Mouse (Mus musculus): ENCODE results near the gene Usf1. TPM values are rescaled to one million over a fixed set of nuclear protein-coding genes. Genes with fewer than 3 reads are reported as not detected.

Usf1 gene
- polyA plus RNA-seq, 1 experiment from 2014 or later = 101 TPM

DNA sequence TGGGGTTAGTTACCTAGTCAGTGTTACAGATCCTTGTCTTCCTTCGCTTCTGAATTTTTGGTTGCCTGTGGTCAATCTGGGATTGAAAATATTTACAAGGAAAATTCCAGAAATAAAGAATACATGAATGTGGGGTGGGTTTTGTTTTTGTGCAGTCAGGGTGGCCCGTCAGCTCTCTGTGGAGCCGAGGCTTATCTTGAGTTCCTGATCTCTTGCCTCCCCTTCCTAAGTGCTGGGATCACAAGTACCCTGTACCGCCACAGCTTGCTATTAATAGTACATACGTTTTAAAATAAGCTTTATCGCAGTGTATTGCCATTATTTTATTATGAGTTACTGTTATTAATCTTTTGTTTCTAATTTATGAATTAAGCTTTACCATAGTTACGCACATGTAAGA is 35.7 kb downstream of the Usf1 start:
- Histone ChIP-seq H3K4me2 (ENCODE audit: low read depth, low read length) (no peak overlapping the region), H3K27me3 (ENCODE audit: control insufficient read depth, insufficient read depth, low read length) (no peaks in the 10 kb centered on the region), H3K9me3 (replicated peaks; ENCODE audit: control insufficient read depth, low read length) (no peaks in the 10 kb centered on the region), H3K9ac (replicated peaks; ENCODE audit: low read length) (no peak overlapping the region), H3K4me3 (ENCODE audit: low read depth, low read length) (no peak overlapping the region), H3K4me1 (ENCODE audit: control insufficient read depth, insufficient read depth, low read length) (no peaks in the 10 kb centered on the region), H3K27ac (replicated peaks; ENCODE audit: low read depth, low read length) (no peak overlapping the region), H3K36me3 (replicated peaks; ENCODE audit: control insufficient read depth, insufficient read depth, low read depth, low read length) (no peaks in the 10 kb centered on the region)
- DNase-seq (ENCODE audit: low spot score) (no peak), ATAC-seq (replicated peaks; ENCODE audit: insufficient number of reproducible peaks, low FRiP score, low TSS enrichment, low read depth) (no peak)
- 71% methylated on average over 7 of the region's 7 CpGs for WGBS

DNA sequence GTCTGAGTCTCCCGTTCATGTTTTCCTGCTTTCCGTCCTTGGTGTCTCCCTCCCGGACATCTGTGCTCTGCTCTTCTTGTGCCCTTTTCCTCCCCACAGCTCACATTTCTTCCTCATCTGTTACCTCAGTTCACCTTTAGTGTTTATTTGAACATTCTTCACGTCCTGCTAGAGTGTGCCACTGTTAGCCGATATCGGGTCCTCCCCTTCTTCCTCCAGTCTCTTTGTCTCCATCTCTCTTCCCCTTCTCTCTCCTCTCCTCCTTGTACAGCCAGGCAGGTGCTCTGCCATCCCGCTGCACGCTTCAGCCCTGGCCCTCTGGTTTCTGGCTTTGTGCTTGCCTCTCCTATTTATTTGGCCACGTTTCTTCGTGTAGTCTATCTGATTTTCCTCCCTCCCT is 36.6 kb downstream of the Usf1 start:
- Histone ChIP-seq H3K36me3 (replicated peaks; ENCODE audit: control insufficient read depth, insufficient read depth, low read depth, low read length) (no peaks in the 10 kb centered on the region), H3K27me3 (ENCODE audit: control insufficient read depth, insufficient read depth, low read length) (no peaks in the 10 kb centered on the region), H3K9ac (replicated peaks; ENCODE audit: low read length) (no peak overlapping the region), H3K27ac (replicated peaks; ENCODE audit: low read depth, low read length) (no peak overlapping the region), H3K4me1 (ENCODE audit: control insufficient read depth, insufficient read depth, low read length) (no peaks in the 10 kb centered on the region), H3K4me2 (ENCODE audit: low read depth, low read length) (no peak overlapping the region), H3K4me3 (ENCODE audit: low read depth, low read length) (no peak overlapping the region), H3K9me3 (replicated peaks; ENCODE audit: control insufficient read depth, low read length) (no peaks in the 10 kb centered on the region)
- no peak for ATAC-seq (replicated peaks; ENCODE audit: insufficient number of reproducible peaks, low FRiP score, low TSS enrichment, low read depth)
- DNase-seq (ENCODE audit: low spot score) = no peak
- WGBS = 60% methylated on average over 10 of the region's 10 CpGs

DNA sequence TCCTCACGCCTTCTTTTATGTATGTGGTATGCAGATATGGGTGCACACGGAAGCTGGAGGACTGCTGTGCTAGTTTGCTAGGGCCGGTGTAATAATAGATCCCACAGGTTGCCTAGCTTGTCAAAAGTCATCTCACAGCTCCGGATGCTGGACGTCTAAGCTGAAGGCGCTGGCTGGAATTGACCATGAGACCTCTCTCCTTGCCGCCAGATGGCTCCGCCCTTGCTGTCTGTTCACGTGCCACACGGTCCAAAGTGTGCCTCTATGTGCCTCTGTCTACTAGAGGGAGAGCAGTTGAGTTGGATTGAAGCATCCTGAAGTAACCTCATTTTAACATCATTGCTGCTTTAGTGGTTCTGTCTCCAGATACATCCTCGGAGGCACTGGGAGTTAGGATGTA is 38.9 kb downstream of the Usf1 start:
- 87% methylated on average over 11 of the region's 11 CpGs for WGBS
- ATAC-seq (replicated peaks; ENCODE audit: insufficient number of reproducible peaks, low FRiP score, low TSS enrichment, low read depth) = no peak
- Histone ChIP-seq H3K36me3 (replicated peaks; ENCODE audit: control insufficient read depth, insufficient read depth, low read depth, low read length) (no peaks in the 10 kb centered on the region), H3K4me1 (ENCODE audit: control insufficient read depth, insufficient read depth, low read length) (no peaks in the 10 kb centered on the region), H3K27ac (replicated peaks; ENCODE audit: low read depth, low read length) (no peak overlapping the region), H3K9ac (replicated peaks; ENCODE audit: low read length) (no peak overlapping the region), H3K9me3 (replicated peaks; ENCODE audit: control insufficient read depth, low read length) (no peaks in the 10 kb centered on the region), H3K4me2 (ENCODE audit: low read depth, low read length) (no peak overlapping the region), H3K4me3 (ENCODE audit: low read depth, low read length) (no peak overlapping the region), H3K27me3 (ENCODE audit: control insufficient read depth, insufficient read depth, low read length) (no peaks in the 10 kb centered on the region)
- no peak for DNase-seq (ENCODE audit: low spot score)

DNA sequence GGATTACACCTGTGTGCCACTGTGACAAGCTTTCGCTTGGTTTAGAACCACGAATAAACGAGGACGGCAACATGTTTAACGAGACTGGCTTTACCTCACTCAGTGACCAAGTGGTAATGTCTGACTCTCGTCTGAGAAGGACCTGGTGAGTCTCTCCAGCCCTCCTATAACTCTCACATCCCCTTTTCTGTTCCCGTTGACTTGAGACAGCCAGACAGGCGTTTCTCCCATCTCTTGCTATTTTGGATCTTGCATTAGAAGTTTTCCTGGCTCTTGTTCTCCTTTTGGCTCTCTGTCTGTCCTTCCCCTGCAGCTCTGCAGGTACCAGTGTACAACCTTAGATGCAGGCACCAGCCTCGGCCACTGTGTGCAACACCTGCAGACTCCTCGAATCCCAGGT is 39.9 kb downstream of the Usf1 start:
- DNase-seq (ENCODE audit: low spot score) (no peak), ATAC-seq (replicated peaks; ENCODE audit: insufficient number of reproducible peaks, low FRiP score, low TSS enrichment, low read depth) (no peak)
- no peaks in the 10 kb centered on the region for H3K9me3 ChIP-seq (replicated peaks; ENCODE audit: control insufficient read depth, low read length)
- no peak overlapping the region for H3K27ac ChIP-seq (replicated peaks; ENCODE audit: low read depth, low read length)
- H3K4me3 ChIP-seq (ENCODE audit: low read depth, low read length) = no peak overlapping the region
- H3K9ac ChIP-seq (replicated peaks; ENCODE audit: low read length) = no peak overlapping the region
- 85% methylated on average over 10 of the region's 10 CpGs for WGBS
- H3K4me1 ChIP-seq (ENCODE audit: control insufficient read depth, insufficient read depth, low read length) = no peaks in the 10 kb centered on the region
- H3K36me3 ChIP-seq (replicated peaks; ENCODE audit: control insufficient read depth, insufficient read depth, low read depth, low read length) = no peaks in the 10 kb centered on the region
- no peaks in the 10 kb centered on the region for H3K27me3 ChIP-seq (ENCODE audit: control insufficient read depth, insufficient read depth, low read length)
- no peak overlapping the region for H3K4me2 ChIP-seq (ENCODE audit: low read depth, low read length)

DNA sequence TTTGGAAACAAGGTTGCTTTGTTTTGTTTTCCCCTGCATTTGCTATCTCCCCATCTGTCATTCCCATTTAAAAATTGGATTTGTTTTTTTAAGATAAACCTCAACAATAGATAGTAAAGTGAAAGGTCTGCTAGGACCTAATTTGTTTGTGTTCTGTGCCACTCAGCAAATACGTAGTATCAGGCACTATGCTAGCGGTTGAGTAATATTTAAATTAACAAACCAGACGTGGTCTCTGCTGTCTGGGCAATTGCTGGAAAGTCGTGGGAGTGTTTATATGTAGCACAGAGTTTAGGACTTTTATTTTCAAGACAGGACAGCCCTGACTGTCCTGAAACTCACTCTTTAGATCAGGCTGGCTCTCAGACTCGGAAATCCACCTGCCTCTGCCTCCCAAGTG is 41.4 kb downstream of the Usf1 start:
- no peak for ATAC-seq (replicated peaks; ENCODE audit: insufficient number of reproducible peaks, low FRiP score, low TSS enrichment, low read depth)
- WGBS = 76% methylated on average over 5 of the region's 5 CpGs

DNA sequence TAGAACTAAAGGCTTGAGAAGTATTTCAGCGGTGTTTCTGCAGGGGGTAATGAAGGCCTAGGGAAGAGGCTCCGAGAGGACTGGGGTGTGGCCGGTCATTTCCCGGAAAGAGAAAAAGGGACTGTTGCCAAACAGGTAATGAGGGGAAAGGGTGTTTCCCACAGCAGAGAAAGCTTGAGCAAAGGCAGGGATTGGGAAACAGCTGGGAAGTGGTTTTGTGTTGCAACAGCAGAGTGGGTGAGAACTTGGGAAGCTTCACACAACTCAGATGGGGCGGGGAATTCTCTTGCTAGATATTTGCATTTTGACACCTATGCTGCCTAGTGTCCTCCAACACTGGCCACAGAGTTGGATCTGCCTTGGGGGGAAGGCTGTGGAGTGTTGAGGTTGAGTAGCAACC is 41.8 kb downstream of the Usf1 start:
- Histone ChIP-seq H3K36me3 (replicated peaks; ENCODE audit: control insufficient read depth, insufficient read depth, low read depth, low read length) (no peaks in the 10 kb centered on the region), H3K27ac (replicated peaks; ENCODE audit: low read depth, low read length) (no peak overlapping the region), H3K4me2 (ENCODE audit: low read depth, low read length) (no peak overlapping the region), H3K9me3 (replicated peaks; ENCODE audit: control insufficient read depth, low read length) (no peaks in the 10 kb centered on the region), H3K9ac (replicated peaks; ENCODE audit: low read length) (no peak overlapping the region), H3K4me1 (ENCODE audit: control insufficient read depth, insufficient read depth, low read length) (no peaks in the 10 kb centered on the region), H3K27me3 (ENCODE audit: control insufficient read depth, insufficient read depth, low read length) (no peaks in the 10 kb centered on the region), H3K4me3 (ENCODE audit: low read depth, low read length) (no peak overlapping the region)
- DNase-seq (ENCODE audit: low spot score) (no peak), ATAC-seq (replicated peaks; ENCODE audit: insufficient number of reproducible peaks, low FRiP score, low TSS enrichment, low read depth) (no peak)
- WGBS = 86% methylated on average over 5 of the region's 5 CpGs

More for the DNA sequence above, 41.4 kb downstream of the Usf1 start:
- H3K9me3 ChIP-seq (replicated peaks; ENCODE audit: control insufficient read depth, low read length) = no peaks in the 10 kb centered on the region
- H3K27ac ChIP-seq (replicated peaks; ENCODE audit: low read depth, low read length) = no peak overlapping the region
- no peaks in the 10 kb centered on the region for H3K27me3 ChIP-seq (ENCODE audit: control insufficient read depth, insufficient read depth, low read length)
- H3K4me3 ChIP-seq (ENCODE audit: low read depth, low read length) = no peak overlapping the region
- H3K4me2 ChIP-seq (ENCODE audit: low read depth, low read length) = no peak overlapping the region
- no peak for DNase-seq (ENCODE audit: low spot score)
- no peaks in the 10 kb centered on the region for H3K4me1 ChIP-seq (ENCODE audit: control insufficient read depth, insufficient read depth, low read length)
- H3K36me3 ChIP-seq (replicated peaks; ENCODE audit: control insufficient read depth, insufficient read depth, low read depth, low read length) = no peaks in the 10 kb centered on the region
- no peak overlapping the region for H3K9ac ChIP-seq (replicated peaks; ENCODE audit: low read length)

DNA sequence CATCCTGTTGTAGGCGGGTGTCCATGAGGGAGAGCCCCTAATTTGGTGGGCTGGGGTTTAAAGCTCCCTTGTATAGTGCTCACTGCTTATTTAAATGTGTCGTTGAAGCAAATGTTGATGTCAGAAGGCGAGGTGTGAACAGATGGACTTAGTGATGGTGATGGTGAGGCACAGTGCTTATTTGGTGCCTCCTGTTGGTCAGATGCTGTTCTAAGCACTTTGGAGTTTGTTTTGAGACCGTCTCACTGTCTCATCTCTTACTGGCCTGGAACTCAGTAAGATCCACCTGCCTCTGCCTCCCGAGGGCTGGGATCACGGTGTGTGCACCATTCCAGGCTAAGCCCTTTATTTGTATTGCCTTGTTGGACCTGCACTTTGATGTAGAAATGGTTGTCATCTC is 43.8 kb downstream of the Usf1 start:
- H3K9ac ChIP-seq (replicated peaks; ENCODE audit: low read length) = no peak overlapping the region
- no peaks in the 10 kb centered on the region for H3K36me3 ChIP-seq (replicated peaks; ENCODE audit: control insufficient read depth, insufficient read depth, low read depth, low read length)
- no peak overlapping the region for H3K27ac ChIP-seq (replicated peaks; ENCODE audit: low read depth, low read length)
- 79% methylated on average over 6 of the region's 6 CpGs for WGBS
- no peaks in the 10 kb centered on the region for H3K9me3 ChIP-seq (replicated peaks; ENCODE audit: control insufficient read depth, low read length)
- no peak overlapping the region for H3K4me3 ChIP-seq (ENCODE audit: low read depth, low read length)
- H3K4me1 ChIP-seq (ENCODE audit: control insufficient read depth, insufficient read depth, low read length) = no peaks in the 10 kb centered on the region
- DNase-seq (ENCODE audit: low spot score) = no peak
- H3K27me3 ChIP-seq (ENCODE audit: control insufficient read depth, insufficient read depth, low read length) = no peaks in the 10 kb centered on the region
- H3K4me2 ChIP-seq (ENCODE audit: low read depth, low read length) = no peak overlapping the region
- no peak for ATAC-seq (replicated peaks; ENCODE audit: insufficient number of reproducible peaks, low FRiP score, low TSS enrichment, low read depth)

DNA sequence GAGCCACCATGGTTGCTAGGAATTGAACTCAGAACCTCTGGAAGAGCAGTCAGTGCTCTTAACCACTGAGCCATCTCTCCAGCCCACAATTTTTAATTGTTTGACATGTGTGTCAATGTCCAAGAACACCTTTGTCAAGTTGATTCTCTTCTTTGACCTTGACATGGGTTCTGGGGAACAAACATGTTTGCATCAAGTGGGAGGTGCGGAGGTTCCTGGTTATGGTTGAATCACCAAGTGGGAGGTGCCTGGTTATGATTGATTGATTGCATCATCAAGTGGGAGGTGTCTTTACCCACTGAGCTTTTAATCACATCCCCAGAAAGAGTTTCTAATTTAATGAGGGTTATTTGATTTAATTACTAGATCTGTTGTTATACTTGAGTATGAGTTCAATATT is 46.5 kb downstream of the Usf1 start:
- no peak for ATAC-seq (replicated peaks; ENCODE audit: insufficient number of reproducible peaks, low FRiP score, low TSS enrichment, low read depth)
- no peak overlapping the region for H3K9ac ChIP-seq (replicated peaks; ENCODE audit: low read length)
- H3K27ac ChIP-seq (replicated peaks; ENCODE audit: low read depth, low read length) = no peak overlapping the region
- H3K27me3 ChIP-seq (ENCODE audit: control insufficient read depth, insufficient read depth, low read length) = no peaks in the 10 kb centered on the region
- H3K4me1 ChIP-seq (ENCODE audit: control insufficient read depth, insufficient read depth, low read length) = no peaks in the 10 kb centered on the region
- H3K36me3 ChIP-seq (replicated peaks; ENCODE audit: control insufficient read depth, insufficient read depth, low read depth, low read length) = no peaks in the 10 kb centered on the region
- no peak overlapping the region for H3K4me3 ChIP-seq (ENCODE audit: low read depth, low read length)
- no peaks in the 10 kb centered on the region for H3K9me3 ChIP-seq (replicated peaks; ENCODE audit: control insufficient read depth, low read length)
- no peak for DNase-seq (ENCODE audit: low spot score)
- H3K4me2 ChIP-seq (ENCODE audit: low read depth, low read length) = no peak overlapping the region
- WGBS = 98% methylated on average over 1 of the region's 1 CpGs

DNA sequence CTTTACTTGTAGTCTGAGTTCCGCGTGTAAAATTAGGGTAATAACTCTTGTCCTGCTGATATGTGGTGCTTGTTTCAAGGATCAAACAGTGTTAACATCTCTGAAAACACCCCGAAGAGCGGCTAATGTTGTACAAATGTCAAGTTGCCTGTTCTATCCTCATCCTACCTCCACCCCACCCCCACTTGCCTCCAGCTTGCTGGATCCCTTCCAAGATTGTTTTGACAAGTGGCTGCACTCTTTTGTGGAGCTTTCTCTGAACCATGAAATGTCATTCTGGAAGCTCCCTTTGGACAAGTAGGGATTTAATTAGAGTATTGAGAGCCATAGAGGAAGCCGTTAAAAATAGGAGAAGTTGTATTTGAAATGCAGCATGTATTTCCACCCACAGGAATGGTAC is 48.7 kb downstream of the Usf1 start:
- H3K9me3 ChIP-seq (replicated peaks; ENCODE audit: control insufficient read depth, low read length) = no peaks in the 10 kb centered on the region
- 49% methylated on average over 5 of the region's 5 CpGs for WGBS
- no peak overlapping the region for H3K9ac ChIP-seq (replicated peaks; ENCODE audit: low read length)
- no peak overlapping the region for H3K4me2 ChIP-seq (ENCODE audit: low read depth, low read length)
- H3K27me3 ChIP-seq (ENCODE audit: control insufficient read depth, insufficient read depth, low read length) = no peaks in the 10 kb centered on the region
- DNase-seq (ENCODE audit: low spot score) = no peak
- no peak for ATAC-seq (replicated peaks; ENCODE audit: insufficient number of reproducible peaks, low FRiP score, low TSS enrichment, low read depth)
- H3K4me1 ChIP-seq (ENCODE audit: control insufficient read depth, insufficient read depth, low read length) = no peaks in the 10 kb centered on the region
- no peak overlapping the region for H3K4me3 ChIP-seq (ENCODE audit: low read depth, low read length)
- no peaks in the 10 kb centered on the region for H3K36me3 ChIP-seq (replicated peaks; ENCODE audit: control insufficient read depth, insufficient read depth, low read depth, low read length)
- no peak overlapping the region for H3K27ac ChIP-seq (replicated peaks; ENCODE audit: low read depth, low read length)
